Mouse (Mus musculus): ENCODE measurements around the gene Fbxl16.

Fbxl16 gene

GRCm38 (mm10) chr17:25843636-25844395 is 34.9 kb downstream of the Fbxl16 start:
- no peak for DNase-seq

DNA sequence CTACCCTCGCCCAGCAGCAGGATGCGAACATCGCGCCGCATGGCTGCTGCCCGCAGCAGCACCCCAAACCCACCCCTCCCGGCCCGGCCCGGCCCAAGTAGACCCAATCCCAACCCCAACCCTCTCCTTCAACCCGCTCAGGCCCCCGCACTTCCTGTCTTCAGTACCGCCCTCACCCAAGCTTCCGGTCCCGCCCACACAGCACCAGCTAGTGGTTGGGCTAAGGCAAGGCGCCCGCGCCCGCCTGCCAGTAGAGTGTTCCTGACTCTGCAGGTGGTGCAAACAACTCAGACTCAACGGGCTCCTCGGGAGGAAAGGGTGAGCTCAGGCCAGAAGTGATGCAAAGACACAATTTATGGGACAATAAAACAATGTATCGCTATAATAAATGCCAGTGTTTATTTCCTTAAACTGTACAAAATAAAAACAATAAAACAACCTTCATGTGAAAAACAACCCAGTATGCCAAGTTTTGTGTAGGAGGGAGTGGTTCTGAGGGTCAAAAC is 35.6 kb downstream of the Fbxl16 start, which contains the start of gene Rhot2:
Gene Rhot2, minus strand, starts transcription at position 456 of the 506 bp plus-strand sequence.
- peak; percentile 96 to 97 for DNase-seq

DNA sequence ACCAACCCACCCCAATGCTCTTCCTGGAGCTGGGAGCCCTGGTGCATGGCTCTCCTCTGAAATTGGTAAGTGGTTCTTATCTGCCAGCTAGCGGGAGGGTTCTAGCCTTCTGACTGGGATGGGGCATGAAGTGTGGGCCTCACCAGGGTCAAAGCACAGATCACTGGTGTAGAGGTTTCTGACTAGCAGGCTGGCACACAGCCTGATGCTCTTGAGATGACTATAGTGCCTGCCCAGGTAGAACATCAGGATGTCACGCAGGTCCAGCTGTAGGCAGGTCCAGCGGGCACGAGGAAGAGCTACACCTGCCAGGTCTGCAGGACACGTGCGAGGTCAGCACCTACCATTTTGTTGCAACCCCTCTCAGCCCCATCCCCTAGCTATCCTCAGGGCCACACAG is 51.3 kb downstream of the Fbxl16 start:
- DNase-seq = no peak

GRCm38 (mm10) chr17:25860832-25861703 is 52.2 kb downstream of the Fbxl16 start, which contains the start of gene Wdr90:
Gene Wdr90 (minus strand): TSS chr17:25861501.
- peak; percentile 89 to 90 for DNase-seq

GRCm38 (mm10) chr17:25861704-25862612 is 53.1 kb downstream of the Fbxl16 start:
- DNase-seq = no peak

DNA sequence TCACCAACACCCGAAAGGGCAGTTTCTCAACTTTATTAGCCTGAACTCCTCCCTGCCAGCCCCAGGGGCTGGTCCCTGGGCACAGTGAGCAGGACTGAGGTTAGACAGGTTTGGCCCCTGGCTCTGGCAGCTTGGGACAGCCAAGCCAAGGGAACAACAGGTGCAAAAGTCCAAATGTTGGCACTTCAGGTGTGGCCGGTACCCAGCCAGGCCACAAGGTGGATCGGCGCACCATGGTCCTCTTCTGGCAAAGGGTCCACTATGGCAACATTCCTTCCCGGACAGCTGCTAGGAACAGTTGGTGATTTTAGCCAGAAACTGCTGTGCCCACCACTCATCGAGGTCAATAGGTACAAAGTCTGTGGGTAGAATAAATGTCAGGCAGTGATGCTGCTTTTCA is 54.8 kb downstream of the Fbxl16 start:
- DNase-seq = no peak

- no peak for DNase-seq
Measured at GRCm38 (mm10) chr17:25864311-25864710, 55.4 kb downstream of the Fbxl16 start.

- DNase-seq = no peak
Measured at GRCm38 (mm10) chr17:25865288-25865687, 56.4 kb downstream of the Fbxl16 start.

GRCm38 (mm10) chr17:25866172-25866571 is 57.3 kb downstream of the Fbxl16 start:
- no peak for DNase-seq

GRCm38 (mm10) chr17:25867509-25867835 is 58.6 kb downstream of the Fbxl16 start:
- no peak for DNase-seq

GRCm38 (mm10) chr17:25867836-25868600 is 59.1 kb downstream of the Fbxl16 start:
- no peak for DNase-seq

- peak; percentile 52 to 55 for DNase-seq
Measured at GRCm38 (mm10) chr17:25868601-25869191, 59.8 kb downstream of the Fbxl16 start, which contains the start of gene Mcrip2. Gene Mcrip2 (minus strand): TSS chr17:25868764.

GRCm38 (mm10) chr17:25869498-25869897 is 60.6 kb downstream of the Fbxl16 start:
- DNase-seq = no peak

- DNase-seq = no peak
Measured at GRCm38 (mm10) chr17:25869954-25870353, 61.1 kb downstream of the Fbxl16 start.

Data from B cell, adult 2 months (primary cell).